Mouse (Mus musculus) regulatory T cell (primary cell): ENCODE measurements at regions not wholly inside any gene's neighbourhood (a gene's known extent, or its start where the extent isn't known, plus 50 kb on each side); places are given as distances from the start of the nearest gene placed in this dataset.

Experiments used
- in situ Hi-C: fragments of 300-600 bp; cut with MboI, MseI; formaldehyde crosslinking; loops from one replicate; pipeline ENCODE4 v1.15.1; 2025; ENCODE audit warnings: high pct_unique_total_duplicates

DNA sequence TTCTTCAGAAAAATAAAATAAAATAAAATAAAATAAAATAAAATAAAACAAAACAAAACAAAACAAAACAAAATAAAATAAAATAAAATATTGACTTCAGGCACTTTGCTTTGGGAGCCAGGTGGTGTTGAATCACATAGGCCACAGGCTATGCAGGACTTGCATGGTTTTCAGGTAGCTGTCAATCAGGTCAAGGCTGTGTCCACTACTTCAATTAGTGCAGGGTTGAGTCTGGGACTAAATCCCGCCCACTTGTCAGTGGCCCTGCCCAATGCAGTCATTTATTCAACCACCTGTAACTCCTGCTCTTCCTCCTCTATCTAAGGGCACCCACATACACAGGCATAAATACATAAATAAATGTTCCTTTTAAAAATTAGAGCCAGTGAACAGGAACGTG, 497.3 kb upstream of the Gm5415 start:
- in situ Hi-C loops, result no loop called here

GRCm38 (mm10) chr1:33042424-33042823, 495.3 kb upstream of the Gm5415 start:
- in situ Hi-C loops, result no loop called here

- in situ Hi-C loops, result no loop called here
Observed at GRCm38 (mm10) chr1:33040740-33041139, 493.6 kb upstream of the Gm5415 start.

DNA sequence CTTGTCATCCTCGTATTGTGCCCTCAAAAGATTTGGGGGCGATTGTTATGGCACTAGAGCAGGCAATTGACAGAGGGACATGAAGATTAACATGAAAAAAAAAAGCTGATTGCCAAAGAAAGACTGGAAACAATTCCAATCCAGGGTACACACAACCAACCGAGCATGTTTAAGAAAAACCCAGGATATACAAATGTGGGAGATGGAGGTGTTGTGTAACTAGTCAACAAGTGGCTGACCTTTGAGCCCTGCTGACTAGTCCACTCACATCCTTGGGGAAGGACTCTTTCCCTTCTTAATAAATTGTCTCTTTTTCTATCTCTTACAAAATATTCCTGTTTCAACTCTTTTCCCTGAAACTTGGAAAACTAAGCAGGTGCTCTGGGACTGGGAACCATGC, 484.9 kb upstream of the Gm5415 start:
- in situ Hi-C loops, result no loop called here

DNA sequence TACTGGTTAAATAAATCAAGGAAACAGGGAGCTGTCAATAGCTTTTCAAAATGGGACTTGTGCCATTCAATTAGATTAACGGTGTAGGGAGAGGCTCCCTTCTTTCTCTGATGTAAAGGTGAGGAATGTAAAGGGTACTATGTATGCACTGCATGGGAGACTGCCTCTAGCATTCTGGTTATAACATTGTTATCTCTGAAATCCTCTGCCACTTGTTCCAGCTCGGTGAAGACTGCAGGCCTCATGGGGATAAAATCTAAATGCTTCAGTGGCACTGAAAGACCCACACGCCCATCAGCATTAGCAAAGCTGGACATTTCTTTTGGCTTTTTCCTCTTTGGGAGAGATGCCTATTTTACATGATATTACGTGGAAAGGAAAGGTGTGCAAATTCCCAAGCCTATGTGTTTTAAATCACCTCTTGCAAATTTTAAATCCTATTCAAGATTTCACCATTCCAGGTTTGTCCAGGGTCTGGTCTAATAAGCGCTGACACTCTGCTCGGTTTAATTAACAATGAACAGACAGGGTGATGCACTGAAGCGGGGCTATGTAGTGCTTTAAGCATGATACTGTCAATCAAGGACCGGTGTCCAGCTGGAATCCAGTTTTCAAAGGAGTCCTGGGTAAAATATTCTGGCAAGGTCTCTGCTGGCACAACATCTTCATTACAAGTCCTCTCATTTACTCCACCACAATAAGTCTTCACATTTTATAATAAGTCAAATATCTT, 479.8 kb upstream of the Gm5415 start:
- in situ Hi-C loops, result no loop called here

DNA sequence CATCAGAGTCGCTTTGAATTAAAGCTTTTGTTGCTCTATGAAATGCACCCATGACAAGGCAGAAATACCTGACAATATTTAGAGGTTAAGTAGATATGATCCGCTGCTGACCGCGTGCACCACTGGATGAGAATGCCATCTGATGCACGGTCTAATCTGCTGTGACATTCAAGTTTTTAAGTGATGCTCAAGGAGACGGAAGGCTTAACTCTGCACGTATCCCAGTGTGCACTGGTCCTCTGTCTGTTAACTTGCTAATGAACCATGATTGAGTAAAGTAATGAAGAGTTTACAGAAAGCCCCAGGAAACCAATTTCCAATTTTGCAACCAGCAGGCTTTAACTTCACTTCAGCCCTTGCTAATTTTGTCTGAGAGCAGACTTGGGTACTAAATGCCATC, 478.3 kb upstream of the Gm5415 start:
- in situ Hi-C loops, result no loop called here

DNA sequence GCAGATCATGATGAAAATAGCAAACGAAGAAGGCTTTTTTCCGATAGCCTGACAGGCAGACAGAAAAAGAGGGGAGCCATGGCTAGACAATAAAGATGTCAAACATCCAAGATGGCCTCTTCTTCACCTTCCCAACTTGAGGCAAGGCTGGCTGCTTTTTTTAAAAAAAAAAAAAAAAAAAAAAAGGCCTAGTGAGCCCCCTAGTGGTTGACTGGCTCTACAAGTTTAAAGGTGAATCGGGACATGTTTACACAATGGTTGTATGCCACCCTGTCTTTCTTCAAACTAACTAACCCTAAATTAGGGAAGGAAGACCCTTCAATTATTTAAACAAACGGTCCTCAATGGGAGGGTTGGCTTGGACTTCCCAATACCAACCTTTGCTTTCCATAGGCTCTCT, 475.8 kb upstream of the Gm5415 start:
- in situ Hi-C loops, result no loop called here

- in situ Hi-C loops, result no loop called here
Observed at GRCm38 (mm10) chr1:33003992-33004391, 456.9 kb upstream of the Gm5415 start.

DNA sequence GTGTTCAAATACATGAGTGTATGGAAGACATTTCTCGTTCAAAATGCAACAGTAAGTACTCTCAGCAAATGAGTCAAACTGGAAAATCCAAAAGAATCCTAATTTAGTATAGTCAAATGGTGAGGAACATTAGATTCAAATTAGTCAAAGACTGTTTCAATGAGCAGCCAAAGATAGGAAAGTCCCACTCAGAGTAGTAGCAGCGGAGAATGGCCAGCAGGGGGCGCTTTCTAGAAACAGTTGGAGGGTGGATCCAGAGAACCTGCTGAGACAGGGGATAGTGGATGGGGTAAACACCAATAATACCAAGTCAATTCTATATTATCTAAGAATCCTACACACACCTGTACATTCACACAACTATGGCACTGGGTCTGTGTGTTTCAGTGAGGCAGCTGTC, 417.9 kb upstream of the Gm5415 start:
- in situ Hi-C loops, result no loop called here

DNA sequence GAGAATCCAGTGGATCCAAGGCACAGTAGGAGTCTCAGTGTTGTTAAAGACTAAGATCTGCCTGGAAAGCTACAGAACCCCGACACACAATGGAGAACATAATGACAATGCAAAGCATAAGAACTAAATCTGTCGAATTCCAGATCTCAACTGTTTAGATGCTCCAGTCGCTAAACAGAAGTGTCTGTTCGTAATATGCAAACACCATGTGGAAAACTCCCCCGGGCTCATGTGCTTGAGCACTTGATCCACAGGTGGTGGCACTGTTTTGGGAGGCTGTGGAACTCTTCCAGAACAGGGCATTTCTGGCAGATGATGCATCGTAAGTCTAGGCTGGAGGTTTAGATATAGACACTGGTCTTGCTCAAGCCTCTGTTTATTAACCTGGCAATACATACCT, 412.2 kb upstream of the Gm5415 start:
- in situ Hi-C loops, result no loop called here

DNA sequence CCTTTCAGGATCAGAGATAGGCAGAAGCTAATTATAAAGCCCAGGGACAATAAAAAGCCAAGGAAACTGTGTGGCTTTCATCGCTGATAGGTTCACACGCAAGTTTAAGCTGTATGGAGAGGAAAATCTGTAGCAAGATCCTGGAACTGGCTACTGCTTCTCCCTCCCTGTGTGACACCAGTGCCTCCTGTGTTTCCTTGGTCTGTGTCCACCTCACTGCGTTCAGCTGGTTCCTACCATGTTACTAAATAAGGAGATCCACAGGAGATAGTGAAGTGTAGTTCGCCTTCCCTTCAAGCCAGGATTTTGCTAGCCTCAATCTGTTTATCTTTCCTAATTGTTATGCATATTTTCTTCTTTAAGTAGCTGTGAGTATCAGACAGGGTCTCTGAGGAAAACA, 399.2 kb upstream of the Gm5415 start:
- in situ Hi-C loops, result no loop called here

GRCm38 (mm10) chr1:32930381-32930780, 383.3 kb upstream of the Gm5415 start:
- in situ Hi-C loops, result no loop called here

- in situ Hi-C loops, result no loop called here
Observed at GRCm38 (mm10) chr1:32902437-32902836, 355.3 kb upstream of the Gm5415 start.

GRCm38 (mm10) chr1:32887728-32888127, 340.6 kb upstream of the Gm5415 start:
- in situ Hi-C loops, result no loop called here

GRCm38 (mm10) chr1:32872920-32873319, 325.8 kb upstream of the Gm5415 start:
- in situ Hi-C loops, result no loop called here

- in situ Hi-C loops, result no loop called here
Observed at GRCm38 (mm10) chr1:32866111-32866510, 319.0 kb upstream of the Gm5415 start.

- in situ Hi-C loops, result no loop called here
Observed at GRCm38 (mm10) chr1:32858040-32858439, 310.9 kb upstream of the Gm5415 start.
